Mouse (Mus musculus): Measurements from ENCODE around the gene Rxra. TPM values are rescaled to one million over a fixed set of nuclear protein-coding genes. Genes with fewer than 3 reads are reported as not detected.

The Rxra gene
- 10 to 100 TPM; 18.7 to 21.2 TPM for total RNA-seq (2021)

DNA sequence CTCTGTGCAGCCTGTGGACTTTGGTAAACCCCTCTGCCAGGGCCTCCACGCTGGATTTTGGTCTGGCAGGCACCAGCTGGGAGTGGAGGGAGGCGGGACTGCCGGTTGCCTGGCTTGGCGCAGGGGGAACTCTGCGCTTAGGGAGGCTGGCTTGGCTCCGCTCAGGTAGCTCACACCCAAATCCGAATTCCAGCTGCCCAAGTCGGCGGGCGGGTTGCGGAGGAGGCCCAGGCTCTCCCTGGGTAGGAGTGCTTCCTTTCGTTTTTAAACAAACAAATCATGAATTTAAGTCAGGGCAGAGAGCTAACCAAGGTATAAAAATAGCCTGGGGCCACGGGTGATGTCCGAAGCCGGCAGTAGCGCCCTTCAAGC lies at the start of gene Rxra:
Rxra (plus strand) TSS at position 335 of the 372 bp plus-strand sequence.
- DNase-seq (ENCODE audit: low spot score in 2 of 2) = no peak

DNA sequence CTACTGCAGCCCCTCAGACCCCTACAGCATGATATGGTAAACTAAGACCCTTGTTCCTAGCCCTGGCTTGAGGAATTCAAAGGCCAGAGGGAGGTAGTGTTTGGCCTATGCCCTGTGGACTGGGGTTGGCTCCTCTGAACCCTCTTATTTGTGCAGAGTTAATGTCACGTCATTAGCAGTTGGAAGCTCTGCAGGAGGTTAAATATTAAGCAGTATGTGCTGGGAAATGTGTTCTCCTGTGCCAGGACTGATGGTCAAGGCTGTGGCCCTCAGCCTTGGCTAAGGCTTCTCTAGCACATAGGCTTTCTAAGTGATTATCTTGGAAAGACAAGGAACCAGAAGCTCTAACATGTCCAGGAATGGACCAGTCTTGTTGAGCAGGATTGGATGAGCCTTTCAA lies 49.6 kb upstream of the Rxra start:
- intact Hi-C loops (cut with DNase I) = no loop called here
- DNase-seq (ENCODE audit: low spot score in 2 of 2) = no peak

More for the DNA sequence above, at the start of gene Rxra:
- intact Hi-C loops (cut with DNase I) = no loop called here

- intact Hi-C loops (cut with DNase I) = no loop called here
- no peak for DNase-seq (ENCODE audit: low spot score in 2 of 2)
Measured at GRCm38 (mm10) chr2:27630601-27631285, 45.5 kb upstream of the Rxra start.

DNA sequence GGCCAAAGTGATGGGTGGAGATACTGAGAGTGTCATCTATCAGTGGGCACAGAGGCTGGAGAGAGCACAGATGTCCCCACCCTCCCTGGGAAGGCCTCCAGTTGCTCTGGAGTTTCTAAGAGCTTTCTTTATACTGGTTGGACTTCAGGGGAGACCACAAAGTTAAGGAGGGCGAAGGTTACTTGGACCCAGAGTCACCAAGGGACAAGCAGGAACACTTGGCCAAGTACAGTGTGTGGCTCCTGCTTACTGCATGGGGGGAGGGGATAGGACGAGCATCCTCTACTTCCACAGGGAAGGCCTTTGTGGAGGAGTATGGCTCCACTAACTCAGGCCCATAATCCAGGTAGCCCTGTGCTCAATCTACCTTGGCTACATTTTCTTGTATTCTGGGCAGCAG lies 42.8 kb upstream of the Rxra start:
- intact Hi-C loops (cut with DNase I) = no loop called here
- DNase-seq (ENCODE audit: low spot score in 2 of 2) = no peak

- intact Hi-C loops (cut with DNase I) = no loop called here
Measured at GRCm38 (mm10) chr2:27634018-27634417, 42.2 kb upstream of the Rxra start.

GRCm38 (mm10) chr2:27635147-27635738 lies 41.0 kb upstream of the Rxra start:
- DNase-seq (ENCODE audit: low spot score in 2 of 2) = peak; percentile 17 to 23

More at GRCm38 (mm10) chr2:27634018-27634417, 42.2 kb upstream of the Rxra start:
- no peak for DNase-seq (ENCODE audit: low spot score in 2 of 2)

DNA sequence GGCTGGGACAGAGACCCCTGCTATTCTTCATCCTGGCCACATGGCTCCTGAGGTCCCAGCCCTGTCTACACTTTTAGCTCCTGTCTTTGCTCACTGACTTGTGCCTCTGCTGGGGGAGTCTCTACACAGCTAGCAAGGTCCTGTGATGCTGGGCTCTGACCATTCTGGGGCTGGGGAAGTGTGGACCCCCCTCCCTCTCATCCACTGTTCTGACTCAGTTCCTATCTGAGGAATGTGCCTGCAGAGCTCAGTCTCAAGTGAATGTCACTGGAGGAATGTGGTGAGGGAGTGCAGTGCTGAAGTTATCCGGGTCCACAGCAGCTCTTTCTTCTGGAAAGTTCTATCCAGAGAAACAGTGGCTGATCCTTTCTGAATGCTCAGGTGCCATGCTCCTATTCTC lies 39.4 kb upstream of the Rxra start:
- DNase-seq (ENCODE audit: low spot score in 2 of 2) = no peak
- intact Hi-C loops (cut with DNase I) = no loop called here

More at GRCm38 (mm10) chr2:27635147-27635738, 41.0 kb upstream of the Rxra start:
- intact Hi-C loops (cut with DNase I) = no loop called here

DNA sequence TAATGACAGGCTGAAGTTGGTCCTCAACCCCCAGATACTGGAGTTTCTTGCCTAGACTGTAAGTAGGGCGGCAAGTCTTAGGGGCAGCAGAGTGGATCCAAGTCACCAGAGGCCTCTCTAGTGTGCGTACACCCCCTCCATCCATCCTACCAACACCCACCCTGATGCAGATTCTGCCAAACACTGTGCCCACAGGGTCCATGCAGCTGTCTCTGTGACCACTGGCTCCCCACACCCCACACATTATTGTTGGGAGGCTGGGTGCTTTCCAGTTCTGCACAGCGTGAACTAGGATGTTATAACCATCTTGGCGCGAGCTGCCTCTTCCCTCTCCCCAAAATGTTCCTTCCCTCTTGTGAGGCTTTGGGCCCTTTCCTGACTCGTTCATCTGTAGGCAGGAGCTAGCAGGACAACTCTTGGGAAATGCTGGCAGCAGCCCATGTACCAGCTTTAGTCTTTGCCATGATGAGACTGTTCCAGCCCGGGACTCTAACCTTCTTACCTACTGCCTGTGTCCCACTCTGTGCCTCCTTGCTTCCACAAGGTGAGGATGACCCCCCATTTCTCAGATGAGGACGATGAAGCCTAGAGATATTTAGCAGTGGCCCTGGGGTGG lies 38.9 kb upstream of the Rxra start:
- DNase-seq (ENCODE audit: low spot score in 2 of 2) = peak in 1 of 2 experiments; percentile 17
- intact Hi-C loops (cut with DNase I) = no loop called here

- intact Hi-C loops (cut with DNase I) = no loop called here
- peak in 1 of 2 experiments; percentile 66 for DNase-seq (ENCODE audit: low spot score in 2 of 2)
Measured at GRCm38 (mm10) chr2:27639631-27640334, 36.5 kb upstream of the Rxra start.

DNA sequence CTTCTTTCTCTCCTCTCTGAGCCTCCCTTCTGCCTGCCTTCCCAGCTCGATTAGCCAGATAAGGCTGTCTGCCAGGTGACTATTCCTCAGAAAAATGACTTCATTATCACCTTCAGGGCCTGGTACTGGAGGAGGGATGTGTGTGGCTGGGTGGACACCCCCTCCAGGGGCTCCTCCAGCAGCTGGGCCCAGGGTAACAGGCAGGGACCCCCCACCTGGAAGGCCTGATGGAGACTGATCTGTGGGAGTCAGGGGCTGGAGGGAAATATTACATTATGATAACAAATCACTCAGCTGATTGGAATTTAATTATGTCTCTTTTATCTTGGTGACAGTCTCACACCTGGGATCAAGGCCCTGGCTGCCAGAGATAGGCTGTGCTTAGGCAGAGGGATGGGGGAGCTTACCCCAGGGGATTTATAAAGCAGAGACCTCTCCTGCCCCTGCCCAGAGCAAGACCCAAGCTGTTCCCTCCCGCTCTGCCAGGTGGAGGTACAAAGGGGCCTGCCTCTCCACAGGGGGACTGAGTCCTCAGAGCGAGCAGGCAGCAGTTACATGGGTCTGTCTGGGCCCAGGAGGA lies 35.2 kb upstream of the Rxra start:
- intact Hi-C loops (cut with DNase I) = no loop called here
- DNase-seq (ENCODE audit: low spot score in 2 of 2) = no peak

- peak in 1 of 2 experiments; percentile 14 for DNase-seq (ENCODE audit: low spot score in 2 of 2)
- intact Hi-C loops (cut with DNase I) = no loop called here
Measured at GRCm38 (mm10) chr2:27644547-27645120, 31.6 kb upstream of the Rxra start.

- DNase-seq (ENCODE audit: low spot score in 2 of 2) = no peak
Measured at GRCm38 (mm10) chr2:27645471-27645870, 30.8 kb upstream of the Rxra start.

DNA sequence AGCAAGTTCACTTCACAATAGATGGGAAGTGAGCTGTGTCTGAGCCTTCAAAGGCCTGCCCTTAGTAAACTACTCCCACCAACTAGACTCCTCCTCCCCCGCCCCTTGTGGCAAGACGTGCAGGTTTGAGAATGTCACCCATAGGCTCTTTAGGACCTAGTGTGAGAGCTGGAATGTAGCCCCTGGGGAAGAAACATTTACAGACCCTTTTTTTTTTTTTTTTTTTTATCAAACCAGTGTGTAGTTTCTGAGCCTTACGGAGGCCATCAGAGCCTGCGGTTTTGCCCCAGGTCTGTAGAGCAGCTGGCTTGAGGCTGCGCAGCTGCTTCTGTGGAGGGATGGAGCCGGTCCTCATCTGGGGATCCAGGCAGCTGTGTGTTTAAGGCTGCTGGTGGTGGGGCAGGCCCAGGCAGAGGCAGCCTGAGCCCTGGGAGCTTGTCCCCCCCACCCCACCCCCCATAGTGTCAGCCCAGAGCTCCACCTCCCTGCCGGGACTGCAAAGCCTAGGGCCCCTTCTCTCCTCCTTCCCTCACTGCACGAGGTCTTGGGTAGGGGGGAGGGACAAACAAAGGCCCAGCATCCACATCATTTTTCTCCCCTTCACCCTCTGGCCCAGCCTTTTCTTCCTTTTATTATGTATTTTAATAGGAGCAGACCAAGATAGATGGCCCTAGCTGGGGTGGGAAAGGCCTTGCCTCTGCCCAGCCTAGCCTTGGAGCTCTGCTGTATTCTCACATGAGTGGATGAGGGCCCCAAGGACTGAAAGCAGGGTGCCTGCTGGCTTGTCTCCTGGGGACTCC lies 26.2 kb upstream of the Rxra start:
- DNase-seq (ENCODE audit: low spot score in 2 of 2) = no peak
- intact Hi-C loops (cut with DNase I) = no loop called here

More at GRCm38 (mm10) chr2:27645471-27645870, 30.8 kb upstream of the Rxra start:
- intact Hi-C loops (cut with DNase I) = no loop called here

DNA sequence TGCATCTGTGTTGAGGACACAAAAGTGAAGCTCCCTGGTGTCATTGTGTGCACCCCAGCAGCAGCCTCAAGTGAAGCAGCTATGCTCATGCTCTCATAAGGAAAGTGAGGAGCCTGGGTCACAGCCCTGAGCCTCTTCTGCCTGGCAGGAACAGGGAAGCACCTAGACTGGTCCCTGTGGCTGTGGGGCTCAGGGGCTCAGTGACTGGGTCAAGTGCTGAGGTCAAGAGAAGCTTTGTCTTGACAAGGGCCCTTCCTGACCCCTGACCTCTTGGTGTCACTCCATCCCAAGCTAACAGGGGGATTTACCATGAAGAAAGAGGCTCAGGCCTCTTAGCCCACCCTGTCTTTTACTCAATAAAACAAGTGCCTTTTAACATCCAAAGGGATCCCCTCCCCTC lies 25.2 kb upstream of the Rxra start:
- no peak for DNase-seq (ENCODE audit: low spot score in 2 of 2)
- intact Hi-C loops (cut with DNase I) = no loop called here

DNA sequence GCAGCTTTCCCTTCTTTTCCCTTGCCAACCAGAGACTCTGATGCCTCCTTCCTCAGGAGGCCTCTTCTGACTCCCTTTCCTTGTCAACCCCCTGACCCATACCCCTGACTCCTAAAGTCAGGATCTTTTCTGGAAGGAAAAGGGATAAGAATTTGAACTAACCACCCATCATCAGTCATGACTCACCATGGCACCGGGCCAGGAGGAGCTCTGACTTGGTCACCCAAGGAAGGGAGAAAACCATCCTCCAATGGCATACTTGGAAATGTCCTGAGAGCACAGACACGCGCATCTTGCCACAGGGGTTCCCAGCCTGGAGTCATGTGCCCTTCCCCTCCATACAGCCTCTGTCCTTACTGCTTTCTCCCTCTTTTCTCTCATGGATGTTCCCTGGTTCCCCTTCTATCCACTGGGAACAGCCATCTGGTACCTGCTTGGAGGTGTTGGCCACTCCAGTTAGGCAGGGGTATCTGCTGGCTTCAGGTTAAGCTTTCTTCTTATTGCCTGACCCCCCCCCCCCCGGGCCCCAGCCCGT lies 22.7 kb upstream of the Rxra start:
- intact Hi-C loops (cut with DNase I) = no loop called here
- DNase-seq (ENCODE audit: low spot score in 2 of 2) = no peak

GRCm38 (mm10) chr2:27654321-27655232 lies 21.7 kb upstream of the Rxra start:
- intact Hi-C loops (cut with DNase I) = no loop called here
- DNase-seq (ENCODE audit: low spot score in 2 of 2) = no peak

GRCm38 (mm10) chr2:27656576-27656975 lies 19.7 kb upstream of the Rxra start:
- DNase-seq (ENCODE audit: low spot score in 2 of 2) = no peak
- intact Hi-C loops (cut with DNase I) = no loop called here

GRCm38 (mm10) chr2:27665284-27665683 lies 11.0 kb upstream of the Rxra start:
- intact Hi-C loops (cut with DNase I) = no loop called here
- no peak for DNase-seq (ENCODE audit: low spot score in 2 of 2)

All from left cerebral cortex, postnatal 25 days (tissue).